Mouse (Mus musculus) gastrocnemius, adult 8-10 months (tissue): ENCODE measurements around the gene Gstp2. TPM values are rescaled to one million over a fixed set of nuclear protein-coding genes. Genes with fewer than 3 reads are reported as not detected.
"Not testable (repeated sequence)": the region's sequence is repeated elsewhere in the genome, so short reads cannot be mapped to it uniquely, and the experiment has no call there.

Experiments used
- DNase-seq, 2 experiments: peaks; one replicate each; pipeline ENCODE4 v3.0.0; 2022; ENCODE audit warnings: low spot score in 2 of 2
- total RNA-seq, 4 experiments: library from RNA; stranded (reverse); gene quantifications; 2 replicates each; pipeline ENCODE4 v1.2.4; 2022

The Gstp2 gene
- total RNA-seq, 4 experiments from 2014 or later: 240 to 258 (median 250) TPM

- DNase-seq: peak; percentile 41 to 50
These were observed 6.1 kb upstream of the Gstp2 start for GRCm38 (mm10) chr19:4051741-4052515.

GRCm38 (mm10) chr19:4051016-4051415 is 5.2 kb upstream of the Gstp2 start:
- DNase-seq: no peak

- not testable (repeated sequence) for DNase-seq
These were observed 3.2 kb upstream of the Gstp2 start for GRCm38 (mm10) chr19:4049069-4049468.

- DNase-seq: peak; percentile 55 to 60
These were observed 2.0 kb upstream of the Gstp2 start for GRCm38 (mm10) chr19:4047859-4048258.

GRCm38 (mm10) chr19:4046866-4047254 is 1.0 kb upstream of the Gstp2 start:
- DNase-seq: no peak

- DNase-seq: not testable (repeated sequence)
These were observed 1.7 kb downstream of the Gstp2 start for GRCm38 (mm10) chr19:4044109-4044508.

GRCm38 (mm10) chr19:4042124-4042523 is 3.7 kb downstream of the Gstp2 start:
- DNase-seq: peak; percentile 56 to 74

- not testable (repeated sequence) for DNase-seq
These were observed 4.3 kb downstream of the Gstp2 start for GRCm38 (mm10) chr19:4041500-4041899.

GRCm38 (mm10) chr19:4040941-4041340 is 4.9 kb downstream of the Gstp2 start:
- DNase-seq: not testable (repeated sequence)

- peak; percentile 83 to 88 for DNase-seq
These were observed 8.0 kb downstream of the Gstp2 start, which contains the start of gene Gstp1 for GRCm38 (mm10) chr19:4037788-4038232. Gene Gstp1 (minus strand): TSS chr19:4037985.

- DNase-seq: not testable (repeated sequence)
These were observed 8.6 kb downstream of the Gstp2 start for GRCm38 (mm10) chr19:4037154-4037787.

GRCm38 (mm10) chr19:4036327-4037045 is 9.3 kb downstream of the Gstp2 start:
- DNase-seq: no peak

GRCm38 (mm10) chr19:4033742-4034141 is 12.1 kb downstream of the Gstp2 start:
- no peak for DNase-seq

- no peak for DNase-seq
These were observed 12.5 kb downstream of the Gstp2 start for GRCm38 (mm10) chr19:4033298-4033697.

GRCm38 (mm10) chr19:4032668-4033067 is 13.2 kb downstream of the Gstp2 start:
- no peak for DNase-seq

GRCm38 (mm10) chr19:4027576-4027975 is 18.2 kb downstream of the Gstp2 start:
- DNase-seq: no peak

- no peak for DNase-seq
These were observed 22.6 kb downstream of the Gstp2 start for GRCm38 (mm10) chr19:4023185-4023584.

- DNase-seq: peak; percentile 75 to 82
These were observed 26.9 kb downstream of the Gstp2 start for GRCm38 (mm10) chr19:4018743-4019583.

GRCm38 (mm10) chr19:4017921-4018587 is 27.8 kb downstream of the Gstp2 start:
- DNase-seq: no peak

GRCm38 (mm10) chr19:4015635-4016034 is 30.2 kb downstream of the Gstp2 start:
- DNase-seq: no peak
